Mouse (Mus musculus) kidney, embryonic 15.5 days (tissue): ENCODE measurements at regions not wholly inside any gene's neighbourhood (a gene's known extent, or its start where the extent isn't known, plus 50 kb on each side); places are given as distances from the start of the nearest gene placed in this dataset.

Experiments
- ATAC-seq: fragments of 200-750 bp; cut with Nextera tagmentation; replicated peaks from 2 replicates; pipeline ENCODE4 v1.8.0; 2017; ENCODE audit warnings: moderate TSS enrichment; ENCODE audit not compliant: low FRiP score
- H3K27ac ChIP-seq: fragments of 300-500 bp; sonication (generic); 2 replicates; pipeline ENCODE4 v1.5.1; 2015; ENCODE audit warnings: mild to moderate bottlenecking, inconsistent platforms
- H3K27me3 ChIP-seq: fragments of 300-500 bp; sonication (generic); 2 replicates; pipeline ENCODE4 v1.6.1; 2015; ENCODE audit warnings: inconsistent platforms
- H3K36me3 ChIP-seq: fragments of 300-500 bp; sonication (generic); 2 replicates; pipeline ENCODE4 v1.6.1; 2015; ENCODE audit warnings: inconsistent platforms
- H3K4me1 ChIP-seq: fragments of 300-500 bp; sonication (generic); 2 replicates; pipeline ENCODE4 v1.6.1; 2015; ENCODE audit warnings: inconsistent platforms
- H3K4me2 ChIP-seq: fragments of 300-500 bp; sonication (generic); 2 replicates; pipeline ENCODE4 v1.6.1; 2015; ENCODE audit warnings: moderate library complexity, mild to moderate bottlenecking, inconsistent platforms
- H3K4me3 ChIP-seq: fragments of 300-500 bp; sonication (generic); replicated peaks from 2 replicates; pipeline ENCODE4 v1.5.1; 2015; ENCODE audit warnings: mild to moderate bottlenecking, inconsistent platforms
- H3K9ac ChIP-seq: fragments of 300-500 bp; sonication (generic); 2 replicates; pipeline ENCODE4 v1.6.1; 2015; ENCODE audit warnings: mild to moderate bottlenecking, inconsistent platforms
- H3K9me3 ChIP-seq: fragments of 300-500 bp; sonication (generic); replicated peaks from 2 replicates; pipeline ENCODE4 v1.6.1; 2016; ENCODE audit warnings: inconsistent platforms
- WGBS: fragments of 180-500 bp; shearing (Covaris S2); methylation state at CpG from one replicate; pipeline ENCODE4 v1.1.7; 2015; ENCODE audit warnings: mixed read lengths; 5-methylcytosine and 5-hydroxymethylcytosine counted together

- 73% methylated on average over 4 of the region's 4 CpGs for WGBS
- Histone ChIP-seq H3K27ac (no peak overlapping the region), H3K4me2 (no peak overlapping the region), H3K36me3 (no peaks in the 10 kb centered on the region), H3K27me3 (no peaks in the 10 kb centered on the region), H3K9ac (no peak overlapping the region), H3K4me1 (no peaks in the 10 kb centered on the region), H3K9me3 (no peaks in the 10 kb centered on the region), H3K4me3 (no peak overlapping the region)
- no peak for ATAC-seq
Measured at GRCm38 (mm10) chr1:94208929-94209328, 156.6 kb upstream of the Pdcd1 start.

- WGBS, result 84% methylated on average over 7 of the region's 7 CpGs
Measured at GRCm38 (mm10) chr1:94207859-94208258, 155.5 kb upstream of the Pdcd1 start.

GRCm38 (mm10) chr1:94203281-94203680, 150.9 kb upstream of the Pdcd1 start:
- H3K27me3 ChIP-seq, result no peaks in the 10 kb centered on the region
- no peaks in the 10 kb centered on the region for H3K4me1 ChIP-seq
- WGBS, result 81% methylated on average over 3 of the region's 3 CpGs
- no peaks in the 10 kb centered on the region for H3K9me3 ChIP-seq
- H3K4me3 ChIP-seq, result no peak overlapping the region
- H3K27ac ChIP-seq, result no peak overlapping the region
- no peak overlapping the region for H3K4me2 ChIP-seq
- no peaks in the 10 kb centered on the region for H3K36me3 ChIP-seq
- H3K9ac ChIP-seq, result no peak overlapping the region
- no peak for ATAC-seq

More at GRCm38 (mm10) chr1:94207859-94208258, 155.5 kb upstream of the Pdcd1 start:
- Histone ChIP-seq H3K4me3 (no peak overlapping the region), H3K4me1 (no peaks in the 10 kb centered on the region), H3K9ac (no peak overlapping the region), H3K4me2 (no peak overlapping the region), H3K9me3 (no peaks in the 10 kb centered on the region), H3K27me3 (no peaks in the 10 kb centered on the region), H3K36me3 (no peaks in the 10 kb centered on the region), H3K27ac (no peak overlapping the region)
- no peak for ATAC-seq

- H3K9me3 ChIP-seq, result no peaks in the 10 kb centered on the region
- no peak for ATAC-seq
- no peaks in the 10 kb centered on the region for H3K27me3 ChIP-seq
- no peak overlapping the region for H3K4me3 ChIP-seq
- 87% methylated on average over 2 of the region's 2 CpGs for WGBS
- no peak overlapping the region for H3K4me2 ChIP-seq
- no peak overlapping the region for H3K27ac ChIP-seq
- no peaks in the 10 kb centered on the region for H3K4me1 ChIP-seq
- H3K36me3 ChIP-seq, result no peaks in the 10 kb centered on the region
- H3K9ac ChIP-seq, result no peak overlapping the region
Measured at GRCm38 (mm10) chr1:94183876-94184275, 131.5 kb upstream of the Pdcd1 start.

GRCm38 (mm10) chr1:94149958-94150357, 97.6 kb upstream of the Pdcd1 start:
- 77% methylated on average over 4 of the region's 4 CpGs for WGBS
- H3K4me2 ChIP-seq, result no peak overlapping the region
- no peaks in the 10 kb centered on the region for H3K36me3 ChIP-seq
- H3K9me3 ChIP-seq, result no peaks in the 10 kb centered on the region
- no peak overlapping the region for H3K9ac ChIP-seq
- no peak overlapping the region for H3K4me3 ChIP-seq
- no peaks in the 10 kb centered on the region for H3K4me1 ChIP-seq
- no peak overlapping the region for H3K27ac ChIP-seq
- no peak for ATAC-seq
- H3K27me3 ChIP-seq, result no peaks in the 10 kb centered on the region

- ATAC-seq, result no peak
- H3K9me3 ChIP-seq, result no peaks in the 10 kb centered on the region
- WGBS, result 72% methylated on average over 4 of the region's 4 CpGs
Measured at GRCm38 (mm10) chr1:94147015-94147414, 94.7 kb upstream of the Pdcd1 start.

GRCm38 (mm10) chr1:94140518-94140917, 88.2 kb upstream of the Pdcd1 start:
- Histone ChIP-seq H3K4me1 (no peaks in the 10 kb centered on the region), H3K36me3 (no peaks in the 10 kb centered on the region), H3K9me3 (no peaks in the 10 kb centered on the region), H3K9ac (no peak overlapping the region), H3K4me3 (no peak overlapping the region), H3K4me2 (no peak overlapping the region), H3K27me3 (no peaks in the 10 kb centered on the region), H3K27ac (no peak overlapping the region)
- ATAC-seq, result no peak
- WGBS, result 73% methylated on average over 3 of the region's 3 CpGs

More at GRCm38 (mm10) chr1:94147015-94147414, 94.7 kb upstream of the Pdcd1 start:
- Histone ChIP-seq H3K27ac (no peak overlapping the region), H3K4me3 (no peak overlapping the region), H3K36me3 (no peaks in the 10 kb centered on the region), H3K4me1 (no peaks in the 10 kb centered on the region), H3K4me2 (no peak overlapping the region), H3K9ac (no peak overlapping the region), H3K27me3 (no peaks in the 10 kb centered on the region)

- Histone ChIP-seq H3K9ac (no peak overlapping the region), H3K27ac (no peak overlapping the region), H3K4me2 (no peak overlapping the region), H3K4me1 (no peaks in the 10 kb centered on the region), H3K36me3 (no peaks in the 10 kb centered on the region), H3K9me3 (no peaks in the 10 kb centered on the region), H3K4me3 (no peak overlapping the region), H3K27me3 (no peaks in the 10 kb centered on the region)
- 84% methylated on average over 5 of the region's 5 CpGs for WGBS
- ATAC-seq, result no peak
Measured at GRCm38 (mm10) chr1:94139445-94140062, 87.2 kb upstream of the Pdcd1 start.

- no peaks in the 10 kb centered on the region for H3K9me3 ChIP-seq
- 89% methylated on average over 8 of the region's 8 CpGs for WGBS
- H3K9ac ChIP-seq, result no peak overlapping the region
- no peaks in the 10 kb centered on the region for H3K36me3 ChIP-seq
- no peak overlapping the region for H3K4me2 ChIP-seq
- ATAC-seq, result no peak
- no peaks in the 10 kb centered on the region for H3K27me3 ChIP-seq
- no peak overlapping the region for H3K27ac ChIP-seq
- no peaks in the 10 kb centered on the region for H3K4me1 ChIP-seq
- H3K4me3 ChIP-seq, result no peak overlapping the region
Measured at GRCm38 (mm10) chr1:94136731-94137130, 84.4 kb upstream of the Pdcd1 start.
